Comparison of ENCODE assay signal across 8 mouse cellular contexts in the genomic region with DNA sequence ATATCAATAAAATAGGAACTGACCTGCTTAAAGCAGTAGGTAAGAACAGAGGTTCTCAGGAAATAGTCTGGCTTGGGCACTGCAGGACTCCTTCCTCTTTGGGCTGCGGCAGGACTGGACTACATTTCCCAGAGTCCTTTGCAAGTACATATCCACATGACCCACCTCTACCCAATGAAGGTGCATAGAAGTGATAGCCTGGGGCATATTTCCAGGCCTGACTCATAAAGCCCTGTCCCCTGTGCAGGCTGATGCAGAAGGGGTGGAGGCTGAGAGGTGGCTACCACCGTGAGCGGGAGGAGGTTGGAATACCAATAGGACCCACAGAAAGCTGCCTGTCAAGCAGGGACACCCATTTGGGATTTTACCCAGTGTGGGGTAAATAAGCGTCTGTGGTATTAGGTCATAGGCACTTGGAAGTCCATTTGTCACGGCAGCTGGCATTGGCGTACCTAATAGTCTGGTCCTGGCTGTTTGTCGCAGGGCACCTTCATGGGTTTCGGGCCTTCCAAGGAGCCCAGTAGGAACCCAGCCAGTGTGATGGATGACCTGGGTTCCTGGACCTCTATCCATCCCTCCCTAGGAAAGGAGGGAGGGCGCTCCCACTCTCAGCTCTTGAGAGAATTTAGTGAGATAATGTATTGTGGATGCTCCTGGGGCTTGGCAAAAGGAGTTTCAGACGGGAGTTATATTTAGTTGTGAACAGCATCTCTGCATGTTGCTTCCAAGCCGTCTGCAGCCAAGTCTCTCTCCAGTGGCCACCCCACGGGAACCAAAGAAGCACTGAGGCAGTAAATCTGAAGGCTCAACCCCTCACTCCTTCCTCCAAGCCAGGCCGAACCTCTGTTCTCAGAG.
DNase-seq lines count a peak whose midpoint lies in the region; ATAC-seq and TF ChIP-seq lines count a peak whose summit lies in the region.

No protein-coding gene starts in this region.

- peak; percentile 96 for ATAC-seq in hindbrain, postnatal 0 days

- H3K27ac ChIP-seq in cortical plate, adult 2 months (ENCODE audit: insufficient read depth, low read length): peak overlapping the region; percentile 48; the same call in 1 of the 2 replicates
- H3K27ac ChIP-seq in hindbrain, postnatal 0 days: no peak overlapping the region

- no peak for TF ChIP-seq CTCF in cortical plate, adult 2 months (IDR thresholded peaks at IDR 0.05; ENCODE audit: extremely low read depth, insufficient read depth, low read length)
- no peak for TF ChIP-seq CTCF in hindbrain, postnatal 0 days (IDR thresholded peaks at IDR 0.05; ENCODE audit: low read depth)

- 55% methylated on average over 13 of the region's 13 CpGs for WGBS in hindbrain, postnatal 0 days

- H3K4me3 ChIP-seq in cortical plate, adult 2 months (ENCODE audit: insufficient read depth, low read length): peak overlapping the region; percentile 1
- H3K4me3 ChIP-seq in hindbrain, postnatal 0 days (ENCODE audit: low read length): no peak overlapping the region

- DNase-seq in testis, postnatal 14 days (ENCODE audit: low spot score): peak; percentile 48
- no peak for DNase-seq in testis, postnatal 10 days (ENCODE audit: low spot score)
- DNase-seq in gastrocnemius, adult 8-10 months (ENCODE audit: low spot score in 2 of 2): peak; percentile 75 to 77
- peak; percentile 92 for DNase-seq in hindbrain, postnatal 0 days (ENCODE audit: low spot score)
- peak; percentile 63 to 64 for DNase-seq in layer of hippocampus, postnatal 36 days
- peak; percentile 76 for DNase-seq in lung, postnatal 10 days
- peak; percentile 60 for DNase-seq in right cerebral cortex, postnatal 14 days

- 0 out of 2 replicates have a peak, but pooled peaks cover 3% of the 10 kb centered on the region for H3K4me1 ChIP-seq in cortical plate, adult 2 months (ENCODE audit: control insufficient read depth, insufficient read depth, low read length)
- no peaks in the 10 kb centered on the region for H3K4me1 ChIP-seq in hindbrain, postnatal 0 days (ENCODE audit: insufficient read depth, low read length)

- H3K36me3 ChIP-seq in hindbrain, postnatal 0 days (ENCODE audit: insufficient read depth, low read length): no peaks in the 10 kb centered on the region

- no peaks in the 10 kb centered on the region for H3K9me3 ChIP-seq in hindbrain, postnatal 0 days (ENCODE audit: low read length)

- no peak overlapping the region for H3K9ac ChIP-seq in hindbrain, postnatal 0 days (replicated peaks; ENCODE audit: low read length)

- H3K4me2 ChIP-seq in hindbrain, postnatal 0 days (ENCODE audit: low read depth, low read length): peak overlapping the region; percentile 42

- H3K27me3 ChIP-seq in hindbrain, postnatal 0 days (ENCODE audit: insufficient read depth, low read length): no peaks in the 10 kb centered on the region

- TF ChIP-seq POLR2A in cortical plate, adult 2 months (IDR thresholded peaks at IDR 0.05; ENCODE audit: extremely low read depth, insufficient read depth, low read length): peak; percentile 95
